Mouse (Mus musculus) spleen, adult 2 months (tissue): Measurements from ENCODE around the gene Pbx3.

Experiments used
- CTCF ChIP-seq: fragments of 200-500 bp; IDR thresholded peaks from 2 replicates; pipeline ENCODE4 v1.5.1; 2011; ENCODE audit warnings: mild to moderate bottlenecking, inconsistent platforms; ENCODE audit not compliant: insufficient read depth, insufficient read length, insufficient replicate concordance; ENCODE audit errors: extremely low read depth
- POLR2A ChIP-seq: fragments of 200-500 bp; IDR thresholded peaks from 2 replicates; pipeline ENCODE4 v1.6.1; 2011; ENCODE audit warnings: low read depth, low read length, inconsistent platforms

GRCm38 (mm10) chr2:34157746-34158145, 215.2 kb downstream of the Pbx3 start:
- TF ChIP-seq CTCF, result no peak
- no peak for TF ChIP-seq POLR2A
